Mouse (Mus musculus) MN1 (cell line): ENCODE measurements around the gene P2ry4.

Source experiments
- DNase-seq: peaks from one replicate; pipeline ENCODE4 v3.0.0-alpha.2; 2016; ENCODE audit warnings: low spot score

Gene P2ry4

GRCm38 (mm10) chrX:100594791-100595190, at the start of gene P2ry4:
Gene P2ry4 (minus strand): TSS chrX:100594869.
- no peak for DNase-seq

- DNase-seq: no peak
These were observed 43.8 kb upstream of the P2ry4 start for GRCm38 (mm10) chrX:100638477-100638876.

GRCm38 (mm10) chrX:100629076-100629475, 34.4 kb upstream of the P2ry4 start:
- no peak for DNase-seq

- peak; percentile 91 for DNase-seq
These were observed 31.4 kb upstream of the P2ry4 start, which contains the start of gene Pdzd11 for GRCm38 (mm10) chrX:100625802-100626793. Gene Pdzd11 (minus strand): TSS chrX:100626568.

- DNase-seq: no peak
These were observed 30.8 kb upstream of the P2ry4 start, which contains the start of gene Kif4 for GRCm38 (mm10) chrX:100625546-100625801. Gene Kif4 (plus strand): TSS chrX:100625737.

- no peak for DNase-seq
These were observed 30.5 kb upstream of the P2ry4 start for GRCm38 (mm10) chrX:100625146-100625545.

- DNase-seq: no peak
These were observed 29.6 kb upstream of the P2ry4 start for GRCm38 (mm10) chrX:100624242-100624641.

- peak; percentile 18 for DNase-seq
These were observed 26.7 kb upstream of the P2ry4 start for GRCm38 (mm10) chrX:100621366-100621765.

GRCm38 (mm10) chrX:100618488-100618887, 23.8 kb upstream of the P2ry4 start:
- DNase-seq: no peak

GRCm38 (mm10) chrX:100605314-100605713, 10.6 kb upstream of the P2ry4 start, which contains the start of gene Arr3:
Gene Arr3 (plus strand): TSS chrX:100605497.
- no peak for DNase-seq

GRCm38 (mm10) chrX:100599755-100600154, 5.1 kb upstream of the P2ry4 start:
- no peak for DNase-seq

GRCm38 (mm10) chrX:100597439-100597838, 2.8 kb upstream of the P2ry4 start:
- DNase-seq: peak; percentile 12

GRCm38 (mm10) chrX:100571951-100572350, 22.7 kb downstream of the P2ry4 start, which contains the start of gene Awat1:
Gene Awat1 (plus strand): TSS chrX:100572251.
- DNase-seq: no peak

- no peak for DNase-seq
These were observed 29.0 kb downstream of the P2ry4 start for GRCm38 (mm10) chrX:100565696-100566095.

- DNase-seq: no peak
These were observed 38.6 kb downstream of the P2ry4 start for GRCm38 (mm10) chrX:100556026-100556425.
